Mouse (Mus musculus) CD8-positive naive resting alpha-beta T cell, adult 2 months (primary cell): ENCODE results near the gene Hoxb6.

Source experiments
- DNase-seq, 2 experiments: peaks; one replicate each; pipeline ENCODE4 v3.0.0; 2022; ENCODE audit warnings: low read depth in 2 of 2, low spot score in 2 of 2

Hoxb6 gene

GRCm38 (mm10) chr11:96333241-96334001, 41.1 kb downstream of the Hoxb6 start:
- DNase-seq: no peak

GRCm38 (mm10) chr11:96334002-96334364, 41.7 kb downstream of the Hoxb6 start:
- DNase-seq: no peak

- no peak for DNase-seq
These were observed 42.7 kb downstream of the Hoxb6 start for GRCm38 (mm10) chr11:96334998-96335397.

GRCm38 (mm10) chr11:96336597-96336996, 44.3 kb downstream of the Hoxb6 start:
- DNase-seq: no peak

GRCm38 (mm10) chr11:96337026-96337425, 44.8 kb downstream of the Hoxb6 start:
- no peak for DNase-seq

- no peak for DNase-seq
These were observed 46.9 kb downstream of the Hoxb6 start for GRCm38 (mm10) chr11:96338957-96339855.

- no peak for DNase-seq
These were observed 48.6 kb downstream of the Hoxb6 start for GRCm38 (mm10) chr11:96340698-96341365.

GRCm38 (mm10) chr11:96341701-96342575, 49.7 kb downstream of the Hoxb6 start:
- no peak for DNase-seq

GRCm38 (mm10) chr11:96342576-96342930, 50.3 kb downstream of the Hoxb6 start:
- DNase-seq: no peak

GRCm38 (mm10) chr11:96343206-96343745, 51.0 kb downstream of the Hoxb6 start:
- no peak for DNase-seq

GRCm38 (mm10) chr11:96344061-96344877, 52.0 kb downstream of the Hoxb6 start:
- DNase-seq: no peak

GRCm38 (mm10) chr11:96344878-96345159, 52.5 kb downstream of the Hoxb6 start:
- no peak for DNase-seq

- no peak for DNase-seq
These were observed 53.1 kb downstream of the Hoxb6 start for GRCm38 (mm10) chr11:96345220-96345892.

GRCm38 (mm10) chr11:96345893-96346806, 53.9 kb downstream of the Hoxb6 start:
- no peak for DNase-seq

GRCm38 (mm10) chr11:96346916-96347520, 54.7 kb downstream of the Hoxb6 start:
- no peak for DNase-seq

- DNase-seq: no peak
These were observed 55.4 kb downstream of the Hoxb6 start for GRCm38 (mm10) chr11:96347717-96348116.

- DNase-seq: no peak
These were observed 56.1 kb downstream of the Hoxb6 start for GRCm38 (mm10) chr11:96348141-96348928.
